Mouse (Mus musculus) central nervous system, embryonic 14 days (tissue): ENCODE results near the gene Vmn2r56. TPM values are rescaled to one million over a fixed set of nuclear protein-coding genes. Genes with fewer than 3 reads are reported as not detected.

Experiments used
- polyA plus RNA-seq: library from polyadenylated mRNA; depleted of rRNA; stranded (reverse); fragments of >200 nt; gene quantifications from 2 replicates; pipeline ENCODE4 v1.2.3, GENCODE M21; 2012; rRNA removed

Vmn2r56 gene
- polyA plus RNA-seq, result not detected in 2 replicates

GRCm38 (mm10) chr7:12734904-12735303, at the start of gene Vmn2r56:
TSS of gene Vmn2r56 (minus strand) at chr7:12735004.

GRCm38 (mm10) chr7:12684903-12685302, 49.9 kb downstream of the Vmn2r56 start, which contains the start of gene Vmn2r55:
TSS of gene Vmn2r55 (minus strand) at chr7:12685003.

GRCm38 (mm10) chr7:12640219-12640618, 94.6 kb downstream of the Vmn2r56 start, which contains the start of gene Vmn2r54:
TSS of gene Vmn2r54 (minus strand) at chr7:12640319.

Other genes starting within 250 kb of the Vmn2r56 start
- gene 2900092C05Rik, start 222.5 kb downstream of the Vmn2r56 start, polyA plus RNA-seq, result not detected in 2 replicates
- under 0.01 TPM in 2 replicates for gene Vmn2r53, start 126.2 kb downstream of the Vmn2r56 start, polyA plus RNA-seq
- gene Vmn2r54, start 94.7 kb downstream of the Vmn2r56 start, polyA plus RNA-seq, result not detected in 2 replicates
- not detected in 2 replicates for gene Vmn2r55, start 50.0 kb downstream of the Vmn2r56 start, polyA plus RNA-seq
- gene Zscan18, start 68.6 kb upstream of the Vmn2r56 start, polyA plus RNA-seq, result 22.9 and 25.7 TPM in 2 replicates
- gene Zfp329, start 83.9 kb upstream of the Vmn2r56 start, polyA plus RNA-seq, result 19.9 and 21.0 TPM in 2 replicates
- 10.8 and 11.1 TPM in 2 replicates for gene Zfp110, start 99.8 kb upstream of the Vmn2r56 start, polyA plus RNA-seq
- gene Zfp128, start 146.2 kb upstream of the Vmn2r56 start, polyA plus RNA-seq, result 7.5 and 8.7 TPM in 2 replicates
- 12.6 and 13.3 TPM in 2 replicates for gene Zscan22, start 162.8 kb upstream of the Vmn2r56 start, polyA plus RNA-seq
- 1,967 and 2,052 TPM in 2 replicates for gene Rps5, start 187.3 kb upstream of the Vmn2r56 start, polyA plus RNA-seq
- gene Rnf225, start 192.4 kb upstream of the Vmn2r56 start, polyA plus RNA-seq, result 2.3 and 2.4 TPM in 2 replicates
- gene Zfp324, start 230.8 kb upstream of the Vmn2r56 start, polyA plus RNA-seq, result 10.4 and 11.4 TPM in 2 replicates
- gene Zfp446, start 242.8 kb upstream of the Vmn2r56 start, polyA plus RNA-seq, result 13.4 and 14.1 TPM in 2 replicates